Mouse (Mus musculus) CH12.LX (cell line): ENCODE measurements around the gene Prkg1. TPM values are rescaled to one million over a fixed set of nuclear protein-coding genes. Genes with fewer than 3 reads are reported as not detected.
"Not testable (repeated sequence)": the region's sequence is repeated elsewhere in the genome, so short reads cannot be mapped to it uniquely, and the experiment has no call there.

Experiments used
- DNase-seq: peaks from one replicate; pipeline ENCODE4 v3.0.0-alpha.2; 2013; ENCODE audit errors: extremely low read depth
- H3K27ac ChIP-seq: 2 replicates; pipeline ENCODE4 v1.5.1; 2012; ENCODE audit warnings: low read depth, mild to moderate bottlenecking, control low read depth, moderate library complexity; ENCODE audit not compliant: insufficient read depth
- H3K27me3 ChIP-seq: replicated peaks from 2 replicates; pipeline ENCODE3; 2012; ENCODE audit warnings: inconsistent platforms
- H3K36me3 ChIP-seq, 2 experiments: replicated peaks in 1 of 2; 2 replicates each; pipeline versions ENCODE3 to v1.6.1; 2012; ENCODE audit warnings: inconsistent platforms in 1 of 2, low read length in 1 of 2, mild to moderate bottlenecking in 1 of 2, mixed read lengths in 1 of 2, moderate library complexity in 1 of 2; ENCODE audit not compliant: control insufficient read depth in 1 of 2, insufficient read depth in 1 of 2
- H3K4me1 ChIP-seq, 2 experiments: 2 replicates each; pipeline ENCODE4 v1.6.1; 2012; ENCODE audit warnings: inconsistent platforms in 1 of 2, moderate library complexity in 1 of 2; ENCODE audit not compliant: insufficient read depth in 2 of 2, control insufficient read depth in 1 of 2
- H3K4me2 ChIP-seq: 2 replicates; pipeline ENCODE4 v1.6.1; 2012; ENCODE audit warnings: low read depth, mild to moderate bottlenecking, control low read depth; ENCODE audit not compliant: poor library complexity, insufficient read depth, severe bottlenecking
- H3K4me3 ChIP-seq, 3 experiments: fragments of 150-350 bp in 1 of 3; sonication (generic) in 1 of 3; replicated peaks in 1 of 3; 2 replicates each; pipeline versions ENCODE3 to v1.5.1; 2011 to 2012; ENCODE audit warnings: low read depth in 2 of 3, low read length in 2 of 3, mild to moderate bottlenecking in 2 of 3, moderate library complexity in 2 of 3, control low read depth in 1 of 3, improper control_type of control experiment in 1 of 3, inconsistent platforms in 1 of 3, mixed read lengths in 1 of 3; ENCODE audit not compliant: poor library complexity in 1 of 3
- H3K79me2 ChIP-seq: replicated peaks from 2 replicates; pipeline ENCODE4 v1.6.1; 2012; ENCODE audit warnings: mild to moderate bottlenecking, moderate library complexity; ENCODE audit not compliant: control insufficient read depth, poor library complexity, insufficient read depth, severe bottlenecking; ENCODE audit errors: extremely low read depth
- H3K9ac ChIP-seq: 2 replicates; pipeline ENCODE4 v1.6.1; 2012; ENCODE audit warnings: low read depth, mild to moderate bottlenecking, control low read depth, moderate library complexity; ENCODE audit not compliant: insufficient read depth
- H3K9me3 ChIP-seq: replicated peaks from 2 replicates; pipeline ENCODE3; 2012; ENCODE audit warnings: low read length, inconsistent platforms, mixed read lengths
- BHLHE40 ChIP-seq: IDR thresholded peaks from 2 replicates; pipeline ENCODE4 v1.6.1; 2011; ENCODE audit warnings: mild to moderate bottlenecking, low read depth, low read length, improper control_type of control experiment
- CHD1 ChIP-seq: IDR thresholded peaks from 2 replicates; pipeline ENCODE4 v1.6.1; 2012; ENCODE audit warnings: low read depth, low read length, improper control_type of control experiment, inconsistent platforms
- CHD2 ChIP-seq: IDR thresholded peaks from 2 replicates; pipeline ENCODE4 v1.6.1; 2011; ENCODE audit warnings: low read length, improper control_type of control experiment
- ELF1 ChIP-seq: IDR thresholded peaks from 2 replicates; pipeline ENCODE4 v1.6.1; 2014; ENCODE audit warnings: low read depth, mild to moderate bottlenecking, inconsistent platforms, low read length, improper control_type of control experiment
- EP300 ChIP-seq: IDR thresholded peaks from 2 replicates; pipeline ENCODE4 v1.6.1; 2011; ENCODE audit warnings: low read length, improper control_type of control experiment
- IRF4 ChIP-seq: IDR thresholded peaks from 2 replicates; pipeline ENCODE4 v1.6.1; 2014; ENCODE audit warnings: low read depth, mild to moderate bottlenecking, inconsistent platforms, low read length, improper control_type of control experiment
- JUN ChIP-seq: IDR thresholded peaks from 2 replicates; pipeline ENCODE4 v1.6.1; 2011; ENCODE audit warnings: low read depth, mild to moderate bottlenecking, low read length, improper control_type of control experiment, moderate library complexity; ENCODE audit not compliant: insufficient read depth
- JUND ChIP-seq: conservative IDR thresholded peaks from 2 replicates; pipeline ENCODE4 v1.6.1; 2011; ENCODE audit warnings: low read depth, low read length, improper control_type of control experiment
- KAT2A ChIP-seq: IDR thresholded peaks from 2 replicates; pipeline ENCODE4 v1.6.1; 2012; ENCODE audit warnings: low read length, improper control_type of control experiment, inconsistent platforms; ENCODE audit not compliant: insufficient replicate concordance
- MAFK ChIP-seq: IDR thresholded peaks from 2 replicates; pipeline ENCODE4 v1.6.1; 2011; ENCODE audit warnings: low read length, improper control_type of control experiment; ENCODE audit not compliant: insufficient replicate concordance
- MAZ ChIP-seq: IDR thresholded peaks from 2 replicates; pipeline ENCODE4 v1.6.1; 2012; ENCODE audit warnings: low read depth, mild to moderate bottlenecking, inconsistent platforms, low read length, improper control_type of control experiment, moderate library complexity
- NRF1 ChIP-seq: IDR thresholded peaks from 2 replicates; pipeline ENCODE4 v1.6.1; 2014; ENCODE audit warnings: low read depth, mild to moderate bottlenecking, inconsistent platforms, low read length, improper control_type of control experiment, moderate library complexity
- PAX5 ChIP-seq: IDR thresholded peaks from 2 replicates; pipeline ENCODE4 v1.6.1; 2012; ENCODE audit warnings: low read length, inconsistent platforms, mixed read lengths
- RAD21 ChIP-seq: IDR thresholded peaks from 2 replicates; pipeline ENCODE4 v1.6.1; 2011; ENCODE audit warnings: low read depth, mild to moderate bottlenecking, low read length, improper control_type of control experiment, moderate library complexity
- RCOR1 ChIP-seq: conservative IDR thresholded peaks from 2 replicates; pipeline ENCODE4 v1.6.1; 2012; ENCODE audit warnings: low read depth, mild to moderate bottlenecking, inconsistent platforms, low read length, improper control_type of control experiment
- SIN3A ChIP-seq: IDR thresholded peaks from 2 replicates; pipeline ENCODE4 v1.6.1; 2012; ENCODE audit warnings: low read length, improper control_type of control experiment, inconsistent platforms
- SMC3 ChIP-seq: IDR thresholded peaks from 2 replicates; pipeline ENCODE4 v1.6.1; 2011; ENCODE audit warnings: low read depth, low read length, improper control_type of control experiment
- UBTF ChIP-seq: IDR thresholded peaks from 2 replicates; pipeline ENCODE4 v1.6.1; 2012; ENCODE audit warnings: low read depth, mild to moderate bottlenecking, inconsistent platforms, low read length, improper control_type of control experiment, moderate library complexity
- USF1 ChIP-seq: IDR thresholded peaks from 2 replicates; pipeline ENCODE4 v1.6.1; 2014; ENCODE audit warnings: low read depth, mild to moderate bottlenecking, inconsistent platforms, low read length, improper control_type of control experiment
- ZMIZ1 ChIP-seq: IDR thresholded peaks from 2 replicates; pipeline ENCODE4 v1.6.1; 2012; ENCODE audit warnings: low read depth, mild to moderate bottlenecking, inconsistent platforms, low read length, improper control_type of control experiment
- dilution Hi-C: fragments of 300-500 bp; cut with MboI; formaldehyde crosslinking; loops from 2 replicates; pipeline ENCODE4 v1.14.3; 2020; ENCODE audit warnings: low sequenced_read_pairs; ENCODE audit not compliant: extremely low pct_unique_long_range_greater_than_20kb, extremely low pct_ligation_motif_present
- in situ Hi-C: fragments of 300-500 bp; cut with MboI; formaldehyde crosslinking; loops from 3 replicates; pipeline ENCODE4 v1.14.3; 2019; ENCODE audit warnings: low sequenced_read_pairs, low pct_ligation_motif_present, low pct_unique_long_range_greater_than_20kb, mixed read lengths
- polyA plus RNA-seq: library from polyadenylated mRNA; unstranded; fragments of >175 nt; gene quantifications from 2 replicates; pipeline ENCODE4 v1.2.1, GENCODE M21; 2012; ENCODE audit warnings: low read depth; ENCODE audit not compliant: insufficient read length
- total RNA-seq, 2 experiments: library from RNA; depleted of rRNA; stranded (reverse); fragments of 300-350 nt in 1 of 2; fragments of >200 nt in 1 of 2; gene quantifications; 2 replicates each; pipeline ENCODE4 v1.2.3; 2012 to 2014

The Prkg1 gene
- total and polyA plus RNA-seq, 3 experiments: not detected

DNA sequence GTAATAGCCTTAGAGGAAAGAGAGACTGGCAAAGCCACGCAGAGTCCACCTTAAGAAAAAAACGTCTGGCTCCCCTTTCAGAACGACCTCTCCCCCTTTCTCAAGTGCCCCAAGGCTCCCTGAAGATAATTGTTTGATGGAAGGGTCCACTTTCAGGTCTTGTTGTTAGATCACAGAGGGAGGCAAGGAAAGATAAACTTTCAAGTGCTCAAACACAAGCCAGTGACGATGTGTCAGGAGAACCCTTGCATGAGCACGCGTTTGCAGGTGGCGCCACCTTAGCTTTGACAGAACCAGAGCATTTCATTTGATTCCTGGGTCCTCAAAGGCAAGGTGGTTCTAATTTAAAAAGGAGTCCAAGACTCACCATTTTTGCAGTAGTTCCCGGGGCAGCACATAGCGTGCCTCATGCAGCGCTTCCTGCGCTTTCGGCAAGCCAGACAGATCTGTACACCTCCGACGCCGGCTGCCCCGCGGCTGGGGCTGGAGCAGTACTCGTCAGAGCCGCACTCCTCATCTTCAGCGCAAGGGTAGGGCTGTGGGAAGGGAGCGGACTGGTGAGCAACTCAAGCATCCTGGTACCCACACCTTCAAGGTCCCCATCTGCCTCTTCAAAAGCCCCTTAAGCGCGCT, 1216.3 kb downstream of the Prkg1 start:
- Histone ChIP-seq H3K27ac (no peak overlapping the region), H3K4me1 (no peaks in the 10 kb centered on the region), H3K9ac (no peak overlapping the region), H3K36me3 (no peaks in the 10 kb centered on the region), H3K9me3 (no peaks in the 10 kb centered on the region), H3K4me3 (no peak overlapping the region), H3K79me2 (no peaks in the 10 kb centered on the region), H3K4me2 (no peak overlapping the region), H3K27me3 (no peaks in the 10 kb centered on the region)
- no peak for DNase-seq
- no peak for TF ChIP-seq JUN
- TF ChIP-seq CHD1: no peak
- no peak for TF ChIP-seq UBTF
- TF ChIP-seq BHLHE40: no peak
- TF ChIP-seq MAZ: no peak
- TF ChIP-seq CHD2: no peak
- TF ChIP-seq JUND: no peak
- TF ChIP-seq ZMIZ1: no peak
- no peak for TF ChIP-seq SIN3A
- TF ChIP-seq KAT2A: no peak
- no peak for TF ChIP-seq SMC3
- no peak; the same call in 1 of the 2 replicates for TF ChIP-seq RAD21
- no peak for TF ChIP-seq USF1
- no peak for TF ChIP-seq MAFK
- TF ChIP-seq NRF1: no peak
- TF ChIP-seq PAX5: no peak
- TF ChIP-seq ELF1: no peak
- TF ChIP-seq RCOR1: no peak
- TF ChIP-seq IRF4: no peak
- TF ChIP-seq EP300: no peak
- dilution Hi-C loops (no loop called here), in situ Hi-C loops (no loop called here)

- H3K79me2 ChIP-seq, dilution Hi-C loops, H3K27ac ChIP-seq, H3K4me3 ChIP-seq, H3K4me2 ChIP-seq, H3K36me3 ChIP-seq, H3K9me3 ChIP-seq, H3K9ac ChIP-seq, H3K4me1 ChIP-seq, H3K27me3 ChIP-seq, in situ Hi-C loops, DNase-seq: not testable (repeated sequence)
Measured at GRCm38 (mm10) chr19:30539365-30539941, 1225.4 kb downstream of the Prkg1 start.
